Mouse (Mus musculus) intestine, postnatal 0 days (tissue): Measurements from ENCODE around the gene Prpsap1. TPM values are rescaled to one million over a fixed set of nuclear protein-coding genes. Genes with fewer than 3 reads are reported as not detected.
A peak's percentile ranks its signal among the peaks of the same experiment; 100 is the strongest.

Experiments used
- ATAC-seq: fragments of 200-750 bp; cut with Nextera tagmentation; 2 replicates; pipeline ENCODE4 v1.8.0; 2017; ENCODE audit warnings: mild to moderate bottlenecking, moderate TSS enrichment, moderate library complexity
- H3K27ac ChIP-seq: fragments of 300-500 bp; sonication (generic); 2 replicates; pipeline ENCODE4 v1.5.1; 2014; ENCODE audit warnings: mild to moderate bottlenecking, low read depth, low read length, moderate library complexity
- H3K27me3 ChIP-seq: fragments of 300-500 bp; sonication (generic); replicated peaks from 2 replicates; pipeline ENCODE4 v1.6.1; 2014; ENCODE audit warnings: low read length, mixed read lengths; ENCODE audit not compliant: control insufficient read depth, insufficient read depth
- H3K36me3 ChIP-seq: fragments of 300-500 bp; sonication (generic); 2 replicates; pipeline ENCODE4 v1.6.1; 2014; ENCODE audit warnings: mild to moderate bottlenecking, moderate library complexity; ENCODE audit not compliant: control insufficient read depth, insufficient read depth
- H3K4me1 ChIP-seq: fragments of 300-500 bp; sonication (generic); replicated peaks from 2 replicates; pipeline ENCODE4 v1.6.1; 2014; ENCODE audit warnings: antibody characterized with exemption, low read length, mixed read lengths; ENCODE audit not compliant: control insufficient read depth, insufficient read depth
- H3K4me2 ChIP-seq: fragments of 300-500 bp; sonication (generic); replicated peaks from 2 replicates; pipeline ENCODE4 v1.6.1; 2014; ENCODE audit warnings: low read depth, mild to moderate bottlenecking, moderate library complexity
- H3K4me3 ChIP-seq: fragments of 300-500 bp; sonication (generic); 2 replicates; pipeline ENCODE4 v1.5.1; 2014; ENCODE audit warnings: low read depth, low read length
- H3K9ac ChIP-seq: fragments of 300-500 bp; sonication (generic); 2 replicates; pipeline ENCODE4 v1.6.1; 2014; ENCODE audit warnings: mild to moderate bottlenecking, low read depth, low read length
- H3K9me3 ChIP-seq: fragments of 300-500 bp; sonication (generic); 2 replicates; pipeline ENCODE4 v1.6.1; 2016; ENCODE audit warnings: mixed run types; ENCODE audit not compliant: control insufficient read depth
- CTCF ChIP-seq: sonication (generic); IDR thresholded peaks from 2 replicates; pipeline ENCODE4 v1.5.1; 2016; ENCODE audit warnings: low read depth, mild to moderate bottlenecking, control low read depth, antibody characterized with exemption, moderate library complexity
- WGBS: fragments of 180-500 bp; shearing (Covaris S2); extraction: QIAGEN DNeasy Blood & Tissue Kit; methylation state at CpG from one replicate; pipeline ENCODE4 v1.1.7; 2014; 5-methylcytosine and 5-hydroxymethylcytosine counted together
- polyA plus RNA-seq: library from polyadenylated mRNA; unstranded; fragments of >200 nt; fragmentation: Nextera tagmentation; extraction: Ambion mirVana; gene quantifications from 2 replicates; pipeline ENCODE4 v1.2.1, GENCODE M21; 2015

Gene Prpsap1
- polyA plus RNA-seq, 1 experiment from 2014 or later = 177 TPM

GRCm38 (mm10) chr11:116459786-116460185, 34.2 kb downstream of the Prpsap1 start:
- H3K4me1 ChIP-seq = no peaks in the 10 kb centered on the region
- H3K4me2 ChIP-seq = no peak overlapping the region
- no peak overlapping the region for H3K9ac ChIP-seq
- no peak for ATAC-seq
- TF ChIP-seq CTCF = no peak
- H3K9me3 ChIP-seq = no peaks in the 10 kb centered on the region
- WGBS = 69% methylated on average over 4 of the region's 4 CpGs
- H3K27me3 ChIP-seq = no peaks in the 10 kb centered on the region
- H3K36me3 ChIP-seq = no peaks in the 10 kb centered on the region
- no peak overlapping the region for H3K27ac ChIP-seq
- no peak overlapping the region for H3K4me3 ChIP-seq

- Histone ChIP-seq H3K4me1 (no peaks in the 10 kb centered on the region), H3K4me2 (no peak overlapping the region), H3K9me3 (no peaks in the 10 kb centered on the region), H3K36me3 (no peaks in the 10 kb centered on the region), H3K9ac (no peak overlapping the region), H3K27ac (no peak overlapping the region), H3K4me3 (no peak overlapping the region), H3K27me3 (no peaks in the 10 kb centered on the region)
- WGBS = 77% methylated on average over 8 of the region's 8 CpGs
- TF ChIP-seq CTCF = no peak
- no peak for ATAC-seq
Measured at GRCm38 (mm10) chr11:116456234-116456633, 37.8 kb downstream of the Prpsap1 start.

- H3K36me3 ChIP-seq = no peaks in the 10 kb centered on the region
- no peak overlapping the region for H3K4me3 ChIP-seq
- 91% methylated on average over 10 of the region's 10 CpGs for WGBS
Measured at GRCm38 (mm10) chr11:116453889-116454288, 40.1 kb downstream of the Prpsap1 start.

GRCm38 (mm10) chr11:116449341-116449740, 44.7 kb downstream of the Prpsap1 start:
- no peaks in the 10 kb centered on the region for H3K9me3 ChIP-seq
- H3K4me1 ChIP-seq = no peaks in the 10 kb centered on the region
- H3K27ac ChIP-seq = no peak overlapping the region
- H3K36me3 ChIP-seq = no peaks in the 10 kb centered on the region
- no peaks in the 10 kb centered on the region; the same call in 1 of the 2 replicates for H3K27me3 ChIP-seq
- no peak for TF ChIP-seq CTCF
- 93% methylated on average over 3 of the region's 3 CpGs for WGBS
- ATAC-seq = no peak
- no peak overlapping the region for H3K4me2 ChIP-seq
- H3K4me3 ChIP-seq = no peak overlapping the region
- H3K9ac ChIP-seq = no peak overlapping the region

More at GRCm38 (mm10) chr11:116453889-116454288, 40.1 kb downstream of the Prpsap1 start:
- no peaks in the 10 kb centered on the region for H3K9me3 ChIP-seq
- H3K27me3 ChIP-seq = no peaks in the 10 kb centered on the region
- H3K4me2 ChIP-seq = no peak overlapping the region
- H3K9ac ChIP-seq = no peak overlapping the region
- no peak for ATAC-seq
- no peak for TF ChIP-seq CTCF
- H3K4me1 ChIP-seq = no peaks in the 10 kb centered on the region
- no peak overlapping the region for H3K27ac ChIP-seq

- H3K9ac ChIP-seq = no peak overlapping the region
- H3K4me1 ChIP-seq = no peaks in the 10 kb centered on the region
- no peak for ATAC-seq
- no peaks in the 10 kb centered on the region for H3K9me3 ChIP-seq
- H3K27me3 ChIP-seq = no peaks in the 10 kb centered on the region; the same call in 1 of the 2 replicates
- H3K36me3 ChIP-seq = no peaks in the 10 kb centered on the region
- 78% methylated on average over 5 of the region's 5 CpGs for WGBS
- H3K4me3 ChIP-seq = no peak overlapping the region
- no peak overlapping the region for H3K27ac ChIP-seq
- no peak overlapping the region for H3K4me2 ChIP-seq
- peak; percentile 52 for TF ChIP-seq CTCF
Measured at GRCm38 (mm10) chr11:116447822-116448221, 46.2 kb downstream of the Prpsap1 start.

GRCm38 (mm10) chr11:116446308-116446887, 47.6 kb downstream of the Prpsap1 start:
- H3K9ac ChIP-seq = no peak overlapping the region
- TF ChIP-seq CTCF = no peak
- H3K36me3 ChIP-seq = no peaks in the 10 kb centered on the region
- WGBS = 16% methylated on average over 19 of the region's 19 CpGs
- peak overlapping the region; percentile 51 for H3K4me2 ChIP-seq
- no peaks in the 10 kb centered on the region; the same call in 1 of the 2 replicates for H3K27me3 ChIP-seq
- H3K9me3 ChIP-seq = no peaks in the 10 kb centered on the region
- H3K4me1 ChIP-seq = no peaks in the 10 kb centered on the region
- ATAC-seq = peak; percentile 54
- no peak overlapping the region for H3K27ac ChIP-seq
- no peak overlapping the region for H3K4me3 ChIP-seq
